ENCODE assay signal across 18 mouse cellular contexts in the genomic region with DNA sequence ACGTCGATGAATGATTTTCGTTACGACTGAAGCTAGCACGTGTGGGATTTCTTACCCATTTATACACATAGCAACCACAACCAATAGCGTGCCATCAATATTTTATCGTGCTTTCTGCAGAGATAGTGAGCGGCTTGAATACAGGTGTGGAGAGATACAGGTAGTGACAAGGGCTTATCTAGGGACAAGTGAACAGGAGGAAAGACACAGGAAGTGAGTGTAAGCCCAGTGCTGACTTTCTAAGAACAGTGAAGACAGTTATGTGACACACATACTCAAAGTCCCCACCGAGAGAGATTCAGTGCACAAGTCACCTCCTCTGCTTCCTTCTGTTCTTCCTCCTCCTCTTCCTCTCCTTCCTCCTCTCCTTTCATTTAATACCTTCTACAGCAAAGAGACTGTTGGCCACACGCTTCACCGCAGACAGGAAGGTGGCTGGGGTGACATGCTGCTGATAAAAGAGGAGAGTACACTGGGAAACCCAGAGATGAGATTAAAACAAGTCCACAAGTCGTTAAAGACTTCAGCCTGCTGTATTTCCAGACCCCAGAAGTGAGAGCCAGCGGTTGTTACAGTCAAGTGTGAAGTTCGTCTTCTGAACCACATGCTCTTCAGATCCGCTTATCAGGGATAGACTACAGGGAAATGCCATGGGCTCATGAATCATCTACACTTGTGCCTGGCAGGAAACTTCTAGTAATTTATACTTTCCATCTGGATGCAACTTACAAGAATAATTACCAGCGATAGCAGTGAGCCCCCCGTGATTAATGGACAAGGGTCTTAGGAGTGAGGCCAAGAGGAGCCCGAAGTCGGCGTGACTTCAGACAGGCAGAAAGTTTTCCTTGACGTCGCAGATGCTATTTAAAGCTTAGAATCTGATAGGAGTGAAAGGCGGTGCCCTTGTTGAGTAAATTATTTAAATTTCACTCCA.
DNase-seq lines count a peak whose midpoint lies in the region; ATAC-seq and TF ChIP-seq lines count a peak whose summit lies in the region.
"Had no signal": no experiment of that assay in that cellular context is flagged by ENCODE, and none has a peak within 500 bp of the region (broad histone marks: within the 10 kb centered on the region; RNA-seq: fewer than 3 reads in every experiment).

No protein-coding gene starts in this region.

- H3K79me2 ChIP-seq in heart, adult 2 months (replicated peaks; ENCODE audit: control insufficient read depth, insufficient read depth, low read length) = no peaks in the 10 kb centered on the region

- intact Hi-C loops in heart, adult 2 months (cut with DNase I) = no loop called here

- 42% methylated on average over 23 of the region's 23 CpGs for WGBS in heart, embryonic 12.5 days
- WGBS in heart, adult 2 months = 43% methylated on average over 23 of the region's 23 CpGs
- WGBS in liver, embryonic 14.5 days (ENCODE audit: insufficient replicate concordance) = 25% methylated on average over 23 of the region's 23 CpGs
- WGBS in hindbrain, embryonic 14.5 days = 83% methylated on average over 23 of the region's 23 CpGs

- no peak for TF ChIP-seq CTCF in heart, adult 2 months (IDR thresholded peaks at IDR 0.05)
- TF ChIP-seq CTCF in liver, embryonic 14.5 days (IDR thresholded peaks at IDR 0.05; ENCODE audit: low read depth) = no peak

- no peak for TF ChIP-seq EP300 in heart, adult 2 months (IDR thresholded peaks at IDR 0.05; ENCODE audit: insufficient read depth, low read depth, low read length)
- no peak for TF ChIP-seq EP300 in liver, embryonic 14.5 days (IDR thresholded peaks at IDR 0.05; ENCODE audit: low read depth)

- no peaks in the 10 kb centered on the region for H3K9me3 ChIP-seq in heart, embryonic 12.5 days (replicated peaks)
- no peaks in the 10 kb centered on the region for H3K9me3 ChIP-seq in liver, embryonic 14.5 days (ENCODE audit: control insufficient read depth, low read length)
- no peaks in the 10 kb centered on the region for H3K9me3 ChIP-seq in hindbrain, embryonic 14.5 days (ENCODE audit: control insufficient read depth, low read length)
- H3K9me3 ChIP-seq: forebrain, embryonic 15.5 days; heart, embryonic 10.5 days; hindbrain, embryonic 13.5 days; limb, embryonic 13.5 days had no signal

- H3K9ac ChIP-seq in heart, embryonic 12.5 days = no peak overlapping the region
- H3K9ac ChIP-seq in heart, adult 2 months (ENCODE audit: low read depth, low read length) = no peak overlapping the region
- no peak overlapping the region for H3K9ac ChIP-seq in liver, embryonic 14.5 days (replicated peaks)
- no peak overlapping the region for H3K9ac ChIP-seq in hindbrain, embryonic 14.5 days
- H3K9ac ChIP-seq: forebrain, embryonic 15.5 days; hindbrain, embryonic 13.5 days; limb, embryonic 13.5 days had no signal

- no peaks in the 10 kb centered on the region for H3K27me3 ChIP-seq in heart, embryonic 12.5 days (replicated peaks)
- H3K27me3 ChIP-seq in heart, adult 2 months (ENCODE audit: control insufficient read depth, insufficient read depth, low read length) = no peaks in the 10 kb centered on the region
- no peaks in the 10 kb centered on the region for H3K27me3 ChIP-seq in liver, embryonic 14.5 days (ENCODE audit: control insufficient read depth, insufficient read depth, low read length)
- no peaks in the 10 kb centered on the region for H3K27me3 ChIP-seq in hindbrain, embryonic 14.5 days (ENCODE audit: control insufficient read depth, insufficient read depth, low read length)
- H3K27me3 ChIP-seq: forebrain, embryonic 15.5 days; hindbrain, embryonic 13.5 days had no signal

- no peaks in the 10 kb centered on the region for H3K36me3 ChIP-seq in heart, embryonic 12.5 days
- no peaks in the 10 kb centered on the region for H3K36me3 ChIP-seq in heart, adult 2 months (ENCODE audit: control insufficient read depth, insufficient read depth, low read length)
- H3K36me3 ChIP-seq in liver, embryonic 14.5 days (replicated peaks; ENCODE audit: control insufficient read depth, insufficient read depth, low read depth) = no peaks in the 10 kb centered on the region
- no peaks in the 10 kb centered on the region for H3K36me3 ChIP-seq in hindbrain, embryonic 14.5 days (replicated peaks; ENCODE audit: control insufficient read depth, insufficient read depth)
- H3K36me3 ChIP-seq: forebrain, embryonic 15.5 days; heart, embryonic 10.5 days; hindbrain, embryonic 13.5 days; limb, embryonic 13.5 days had no signal

- TF ChIP-seq POLR2A in heart, adult 2 months (IDR thresholded peaks at IDR 0.05; ENCODE audit: insufficient read depth, low read depth, low read length) = no peak

- peaks cover 18% of the 10 kb centered on the region for H3K4me1 ChIP-seq in heart, embryonic 12.5 days (replicated peaks)
- H3K4me1 ChIP-seq in heart, adult 2 months (ENCODE audit: control insufficient read depth, insufficient read depth, low read length) = no peaks in the 10 kb centered on the region
- peaks cover 0 to 15% of the 10 kb centered on the region in 2 experiments; a peak in 2 of 4 replicates for H3K4me1 ChIP-seq in liver, embryonic 14.5 days (replicated peaks; ENCODE audit: control insufficient read depth in 2 of 2, insufficient read depth in 2 of 2, low read length in 1 of 2)
- no peaks in the 10 kb centered on the region for H3K4me1 ChIP-seq in hindbrain, embryonic 14.5 days (replicated peaks; ENCODE audit: control insufficient read depth, insufficient read depth, low read length)
- H3K4me1 ChIP-seq: forebrain, embryonic 15.5 days had no signal

- H3K4me2 ChIP-seq in heart, embryonic 12.5 days = peak overlapping the region; percentile 35
- H3K4me2 ChIP-seq in liver, embryonic 14.5 days (ENCODE audit: low read depth) = 0 out of 2 replicates have a peak overlapping the region, but pooled peaks have one; percentile 12
- H3K4me2 ChIP-seq in hindbrain, embryonic 14.5 days (replicated peaks) = no peak overlapping the region
- H3K4me2 ChIP-seq: forebrain, embryonic 15.5 days; hindbrain, embryonic 13.5 days; limb, embryonic 13.5 days had no signal

- ATAC-seq in heart, embryonic 12.5 days (ENCODE audit: insufficient number of reproducible peaks, low FRiP score) = no peak
- peak; percentile 73 for ATAC-seq in liver, embryonic 14.5 days (ENCODE audit: insufficient read depth)
- ATAC-seq in hindbrain, embryonic 14.5 days (ENCODE audit: low FRiP score) = no peak
- ATAC-seq: forebrain, embryonic 15.5 days had no signal

- no peak for DNase-seq in heart, adult 2 months
- peak; percentile 37 to 45 for DNase-seq in kidney, postnatal 4 days
- DNase-seq in kidney, adult 11 months = no peak
- DNase-seq in liver, embryonic 14.5 days (ENCODE audit: low read depth in 3 of 3, low spot score in 3 of 3) = peak in 1 of 3 experiments; percentile 17
- DNase-seq in yolk sac, embryonic 10.5 days (ENCODE audit: low spot score) = peak; percentile 9
- DNase-seq in hindbrain, embryonic 14.5 days (ENCODE audit: low spot score) = no peak
- no peak for DNase-seq in cerebellum, postnatal 4 days (ENCODE audit: low spot score in 2 of 2)
- DNase-seq: adrenal gland, adult 8-10 months; cerebellum, adult 9-10 months; gastrocnemius, adult 2 months; retina, postnatal 1 day; thymus, postnatal 25 days had no signal

- no peak overlapping the region for H3K27ac ChIP-seq in heart, embryonic 12.5 days (ENCODE audit: poor library complexity, severe bottlenecking)
- H3K27ac ChIP-seq in heart, adult 2 months = no peak overlapping the region
- no peak overlapping the region for H3K27ac ChIP-seq in liver, embryonic 14.5 days
- H3K27ac ChIP-seq in hindbrain, embryonic 14.5 days = no peak overlapping the region
- H3K27ac ChIP-seq: forebrain, embryonic 15.5 days; gastrocnemius, adult 2 months; heart, embryonic 10.5 days; hindbrain, embryonic 13.5 days; limb, embryonic 13.5 days; stomach, postnatal 0 days had no signal

- H3K4me3 ChIP-seq in heart, embryonic 12.5 days = no peak overlapping the region
- no peak overlapping the region for H3K4me3 ChIP-seq in heart, adult 2 months
- H3K4me3 ChIP-seq in liver, embryonic 14.5 days (ENCODE audit: insufficient read depth in 1 of 2, low read depth in 2 of 2, low read length in 2 of 2) = no peak overlapping the region
- H3K4me3 ChIP-seq in hindbrain, embryonic 14.5 days (replicated peaks; ENCODE audit: low read length) = no peak overlapping the region
- H3K4me3 ChIP-seq: forebrain, embryonic 15.5 days; gastrocnemius, adult 2 months; heart, embryonic 10.5 days; hindbrain, embryonic 13.5 days; limb, embryonic 13.5 days had no signal

Comparison
In these comparisons a context has a peak if more than half of its experiments do, and no peak if none do; other contexts are left out.
1. DNase-seq: peak in kidney, postnatal 4 days (2 of 2) and yolk sac, embryonic 10.5 days (single experiment); none in heart, adult 2 months (0 of 2), kidney, adult 11 months (single experiment), hindbrain, embryonic 14.5 days (single experiment) and cerebellum, postnatal 4 days (0 of 2).